Mouse (Mus musculus) kidney, postnatal 0 days (tissue): ENCODE results near the gene Bcl2. TPM values are rescaled to one million over a fixed set of nuclear protein-coding genes. Genes with fewer than 3 reads are reported as not detected.

Source experiments
- ATAC-seq: fragments of 200-750 bp; cut with Nextera tagmentation; replicated peaks from 2 replicates; pipeline ENCODE4 v1.8.0; 2017; ENCODE audit warnings: low read depth, moderate number of reproducible peaks, moderate TSS enrichment, moderate library complexity; ENCODE audit not compliant: low FRiP score
- DNase-seq: peaks from one replicate; pipeline ENCODE4 v3.0.0-alpha.2; 2016; ENCODE audit warnings: low spot score
- H3K27ac ChIP-seq: fragments of 300-500 bp; sonication (generic); 2 replicates; pipeline ENCODE4 v1.5.1; 2014; ENCODE audit warnings: mild to moderate bottlenecking
- H3K27me3 ChIP-seq: fragments of 300-500 bp; sonication (generic); 2 replicates; pipeline ENCODE4 v1.6.1; 2014; ENCODE audit warnings: low read length, mixed read lengths; ENCODE audit not compliant: insufficient read depth
- H3K36me3 ChIP-seq: fragments of 300-500 bp; sonication (generic); 2 replicates; pipeline ENCODE4 v1.6.1; 2014; ENCODE audit warnings: low read length, mixed read lengths; ENCODE audit not compliant: insufficient read depth
- H3K4me1 ChIP-seq: fragments of 300-500 bp; sonication (generic); replicated peaks from 2 replicates; pipeline ENCODE4 v1.6.1; 2014; ENCODE audit warnings: antibody characterized with exemption, low read length, mixed read lengths; ENCODE audit not compliant: insufficient read depth
- H3K4me2 ChIP-seq: fragments of 300-500 bp; sonication (generic); 2 replicates; pipeline ENCODE4 v1.6.1; 2014; ENCODE audit warnings: mild to moderate bottlenecking, low read length, moderate library complexity, mixed read lengths
- H3K4me3 ChIP-seq: fragments of 300-500 bp; sonication (generic); replicated peaks from 2 replicates; pipeline ENCODE4 v1.5.1; 2014; ENCODE audit warnings: low read depth, low read length
- H3K9ac ChIP-seq: fragments of 300-500 bp; sonication (generic); 2 replicates; pipeline ENCODE4 v1.6.1; 2014; ENCODE audit warnings: low read depth, low read length
- H3K9me3 ChIP-seq: fragments of 300-500 bp; sonication (generic); replicated peaks from 2 replicates; pipeline ENCODE4 v1.6.1; 2016; ENCODE audit warnings: low read length, inconsistent platforms, mixed read lengths
- CTCF ChIP-seq: IDR thresholded peaks from 2 replicates; pipeline ENCODE4 v1.5.1; 2016; ENCODE audit warnings: antibody characterized with exemption, low read depth, mild to moderate bottlenecking, moderate library complexity
- WGBS: fragments of 180-500 bp; shearing (Covaris S2); extraction: QIAGEN DNeasy Blood & Tissue Kit; methylation state at CpG from one replicate; pipeline ENCODE4 v1.1.7; 2014; 5-methylcytosine and 5-hydroxymethylcytosine counted together
- polyA plus RNA-seq: library from polyadenylated mRNA; unstranded; fragments of >200 nt; fragmentation: Nextera tagmentation; extraction: Ambion mirVana; gene quantifications from 2 replicates; pipeline ENCODE4 v1.2.1, GENCODE M21; 2015

Bcl2 gene
- polyA plus RNA-seq, 1 experiment from 2014 or later = 11.7 TPM

- no peak for ATAC-seq
- WGBS = 43% methylated on average over 7 of the region's 7 CpGs
These were observed 200.0 kb downstream of the Bcl2 start for GRCm38 (mm10) chr1:106513890-106514643.

DNA sequence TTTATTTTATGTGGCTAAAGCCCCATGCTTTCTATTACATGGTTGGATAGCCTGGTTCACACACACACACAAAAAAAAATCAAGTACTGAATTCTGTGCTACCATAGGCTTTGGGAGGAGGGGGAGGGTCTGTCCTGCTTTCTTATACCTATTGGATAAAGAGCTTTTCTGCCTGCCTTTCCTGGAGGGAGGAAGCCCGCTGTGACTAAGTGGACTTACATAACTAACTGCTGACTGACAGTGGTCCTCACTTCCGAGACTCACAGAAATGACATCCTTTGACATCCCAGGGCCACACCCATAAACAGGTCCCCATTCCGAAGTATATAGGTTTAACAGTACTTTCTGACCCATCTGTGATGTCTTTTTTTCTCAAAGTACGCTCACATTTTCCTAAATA, 200.6 kb downstream of the Bcl2 start:
- Histone ChIP-seq H3K4me1 (0 out of 2 replicates have a peak, but pooled peaks cover 3% of the 10 kb centered on the region), H3K27me3 (no peaks in the 10 kb centered on the region), H3K9ac (no peak overlapping the region), H3K9me3 (no peaks in the 10 kb centered on the region), H3K4me3 (no peak overlapping the region), H3K27ac (no peak overlapping the region), H3K4me2 (no peak overlapping the region), H3K36me3 (no peaks in the 10 kb centered on the region)
- no peak for TF ChIP-seq CTCF
- no peak for ATAC-seq
- no peak for DNase-seq
- WGBS = 73% methylated on average over 4 of the region's 4 CpGs

More at GRCm38 (mm10) chr1:106513890-106514643, 200.0 kb downstream of the Bcl2 start:
- Histone ChIP-seq H3K27ac (no peak overlapping the region), H3K4me3 (no peak overlapping the region), H3K4me2 (no peak overlapping the region), H3K9ac (no peak overlapping the region), H3K36me3 (no peaks in the 10 kb centered on the region), H3K4me1 (0 out of 2 replicates have a peak, but pooled peaks cover 3% of the 10 kb centered on the region), H3K27me3 (no peaks in the 10 kb centered on the region), H3K9me3 (no peaks in the 10 kb centered on the region)
- no peak for DNase-seq
- no peak for TF ChIP-seq CTCF

DNA sequence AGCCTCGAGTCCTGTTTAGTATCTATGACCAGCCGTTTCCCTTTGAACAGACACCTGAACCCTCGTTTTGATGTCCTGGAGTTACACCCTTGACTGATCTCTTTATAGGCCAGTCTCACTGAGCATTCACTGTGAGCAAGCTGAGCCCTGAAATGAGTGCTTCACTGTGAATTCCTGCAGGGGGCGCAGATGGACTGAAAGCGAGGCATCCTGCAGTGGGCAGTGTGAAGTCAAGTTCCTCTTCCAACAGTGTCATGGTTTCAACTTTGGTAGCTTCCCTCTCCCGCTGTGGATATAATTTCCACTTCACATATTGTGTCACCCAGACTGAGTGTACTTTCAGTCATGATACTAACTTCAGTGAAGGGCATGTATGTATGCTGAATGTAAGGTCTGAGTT, 202.5 kb downstream of the Bcl2 start:
- Histone ChIP-seq H3K9ac (no peak overlapping the region), H3K4me2 (no peak overlapping the region), H3K9me3 (no peaks in the 10 kb centered on the region), H3K27ac (no peak overlapping the region), H3K36me3 (no peaks in the 10 kb centered on the region), H3K4me1 (0 out of 2 replicates have a peak, but pooled peaks cover 3% of the 10 kb centered on the region), H3K4me3 (no peak overlapping the region), H3K27me3 (no peaks in the 10 kb centered on the region)
- WGBS = 5% methylated on average over 6 of the region's 6 CpGs
- ATAC-seq = peak; percentile 84
- TF ChIP-seq CTCF = peak; percentile 96
- DNase-seq = peak; percentile 91

DNA sequence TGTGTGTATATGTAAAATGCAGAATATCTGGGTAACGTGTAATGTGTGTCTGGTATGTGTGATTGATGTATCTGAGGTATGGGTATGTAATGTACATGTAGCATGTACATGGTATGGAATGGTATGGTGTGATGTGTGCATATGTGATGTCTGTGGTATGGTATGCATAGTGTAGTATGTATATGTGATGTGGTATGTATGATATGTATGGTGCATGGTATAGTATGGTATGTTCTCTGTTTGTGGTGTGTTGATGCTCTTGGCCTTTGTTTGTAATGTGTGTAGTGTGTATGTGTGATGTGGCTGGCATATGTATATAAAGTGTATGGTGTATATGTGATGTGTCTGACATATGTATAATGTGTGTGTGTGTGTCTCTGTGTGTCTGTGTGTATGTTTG, 206.5 kb downstream of the Bcl2 start:
- no peaks in the 10 kb centered on the region for H3K27me3 ChIP-seq
- no peaks in the 10 kb centered on the region for H3K4me1 ChIP-seq
- no peak for DNase-seq
- TF ChIP-seq CTCF = no peak
- ATAC-seq = no peak
- no peak overlapping the region for H3K9ac ChIP-seq
- WGBS = 70% methylated on average over 1 of the region's 1 CpGs
- no peaks in the 10 kb centered on the region for H3K9me3 ChIP-seq
- no peak overlapping the region for H3K27ac ChIP-seq
- no peak overlapping the region for H3K4me3 ChIP-seq
- no peaks in the 10 kb centered on the region for H3K36me3 ChIP-seq
- no peak overlapping the region for H3K4me2 ChIP-seq

- DNase-seq = no peak
- no peak for TF ChIP-seq CTCF
These were observed 210.2 kb downstream of the Bcl2 start for GRCm38 (mm10) chr1:106503910-106504309.

GRCm38 (mm10) chr1:106503407-106503806, 210.7 kb downstream of the Bcl2 start:
- Histone ChIP-seq H3K27me3 (no peaks in the 10 kb centered on the region), H3K36me3 (no peaks in the 10 kb centered on the region), H3K4me1 (no peaks in the 10 kb centered on the region), H3K4me3 (no peak overlapping the region), H3K27ac (no peak overlapping the region), H3K4me2 (no peak overlapping the region), H3K9me3 (no peaks in the 10 kb centered on the region), H3K9ac (no peak overlapping the region)
- ATAC-seq (no peak), DNase-seq (no peak)
- WGBS = 72% methylated on average over 4 of the region's 4 CpGs
- no peak for TF ChIP-seq CTCF

More at GRCm38 (mm10) chr1:106503910-106504309, 210.2 kb downstream of the Bcl2 start:
- H3K27ac ChIP-seq = no peak overlapping the region
- 76% methylated on average over 3 of the region's 3 CpGs for WGBS
- H3K9ac ChIP-seq = no peak overlapping the region
- no peaks in the 10 kb centered on the region for H3K4me1 ChIP-seq
- H3K27me3 ChIP-seq = no peaks in the 10 kb centered on the region
- H3K9me3 ChIP-seq = no peaks in the 10 kb centered on the region
- no peak overlapping the region for H3K4me3 ChIP-seq
- H3K36me3 ChIP-seq = no peaks in the 10 kb centered on the region
- no peak for ATAC-seq
- no peak overlapping the region for H3K4me2 ChIP-seq
